Mouse (Mus musculus) heart, postnatal 4 days (tissue): ENCODE measurements around the gene Fcgr2b. TPM values are rescaled to one million over a fixed set of nuclear protein-coding genes. Genes with fewer than 3 reads are reported as not detected.
"Not testable (repeated sequence)": the region's sequence is repeated elsewhere in the genome, so short reads cannot be mapped to it uniquely, and the experiment has no call there.

Source experiments
- DNase-seq: peaks from one replicate; pipeline ENCODE4 v3.0.0; 2021
- total RNA-seq, 2 experiments: library from RNA; stranded (reverse); gene quantifications; 2 replicates each; pipeline ENCODE4 v1.2.3; 2021

Gene Fcgr2b
- total RNA-seq, 2 experiments from 2014 or later = 1.3 TPM

DNA sequence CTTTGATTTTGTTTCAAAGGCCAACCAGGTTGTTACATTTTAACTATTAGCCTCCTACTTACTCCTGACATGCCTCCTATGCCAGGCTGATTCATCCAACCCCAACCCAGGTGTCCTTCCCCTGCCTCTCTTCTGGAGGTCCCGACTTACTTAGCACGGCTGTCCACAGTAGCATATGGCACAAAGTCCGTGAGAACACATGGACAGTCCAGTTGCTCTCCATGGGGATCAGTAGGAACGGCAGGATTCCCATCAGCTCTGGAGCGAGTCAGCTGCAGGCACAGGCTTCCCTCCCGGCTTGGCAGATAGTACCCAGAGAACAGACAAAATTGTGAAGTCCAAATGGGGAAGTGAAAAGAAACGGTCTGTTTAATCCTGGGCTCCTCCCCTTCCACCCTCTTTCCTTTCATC lies 591 bp downstream of the Fcgr2b start:
- DNase-seq = no peak

DNA sequence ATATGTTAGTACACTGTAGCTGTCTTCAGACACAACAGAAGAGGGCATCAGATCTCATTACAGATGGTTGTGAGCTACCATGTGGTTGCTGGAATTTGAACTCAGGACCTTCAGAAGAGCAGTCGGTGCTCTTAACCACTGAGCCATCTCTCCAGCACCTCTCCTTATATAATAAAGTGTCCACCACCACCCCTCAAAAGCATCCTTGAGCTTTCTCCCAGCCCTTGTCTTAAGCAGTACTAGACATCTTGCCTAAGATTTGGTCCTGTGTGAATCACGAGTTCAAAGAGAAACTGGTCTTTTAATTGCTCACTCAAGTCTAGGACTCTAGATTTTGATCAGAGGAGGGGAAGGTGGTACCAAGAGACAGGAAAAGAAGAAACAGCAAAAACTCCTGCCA lies 997 bp downstream of the Fcgr2b start:
- not testable (repeated sequence) for DNase-seq

DNA sequence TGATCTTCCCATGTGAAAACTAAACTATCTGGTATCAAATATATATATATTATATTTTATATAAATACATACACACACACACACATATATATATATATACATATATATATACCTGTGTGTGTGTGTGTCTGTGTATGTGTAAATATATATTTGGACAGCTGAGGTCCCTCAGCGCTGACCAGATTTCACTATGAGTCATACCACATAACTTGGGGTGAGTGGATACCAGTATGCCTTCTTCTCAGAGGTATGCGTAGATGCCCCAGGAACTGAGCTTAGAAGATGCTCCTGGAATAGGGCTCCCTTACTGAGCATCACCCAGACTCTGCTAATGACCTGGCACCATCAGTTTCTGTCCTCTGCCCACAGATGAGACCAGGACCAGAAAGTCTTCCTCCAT lies 1.6 kb downstream of the Fcgr2b start:
- DNase-seq = no peak

DNA sequence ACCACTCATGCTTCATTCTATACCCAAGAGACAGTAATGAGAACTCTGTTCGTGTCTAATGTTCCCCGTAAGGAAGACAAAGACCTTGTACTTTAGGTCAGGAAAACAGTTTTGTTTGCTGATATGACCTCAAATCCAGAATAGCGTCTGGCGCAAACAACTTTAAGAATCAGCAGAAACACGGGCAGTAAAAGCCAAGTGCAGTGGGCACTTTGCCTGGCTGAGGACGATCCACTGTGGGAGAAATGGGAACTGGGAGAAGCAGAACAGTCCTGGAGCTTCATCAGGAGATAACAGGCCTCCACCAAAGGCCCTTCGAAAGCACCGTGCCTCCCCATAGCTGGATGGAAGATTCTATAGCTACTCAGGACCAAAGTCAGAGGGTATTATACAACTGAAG lies 2.2 kb downstream of the Fcgr2b start:
- DNase-seq = no peak

DNA sequence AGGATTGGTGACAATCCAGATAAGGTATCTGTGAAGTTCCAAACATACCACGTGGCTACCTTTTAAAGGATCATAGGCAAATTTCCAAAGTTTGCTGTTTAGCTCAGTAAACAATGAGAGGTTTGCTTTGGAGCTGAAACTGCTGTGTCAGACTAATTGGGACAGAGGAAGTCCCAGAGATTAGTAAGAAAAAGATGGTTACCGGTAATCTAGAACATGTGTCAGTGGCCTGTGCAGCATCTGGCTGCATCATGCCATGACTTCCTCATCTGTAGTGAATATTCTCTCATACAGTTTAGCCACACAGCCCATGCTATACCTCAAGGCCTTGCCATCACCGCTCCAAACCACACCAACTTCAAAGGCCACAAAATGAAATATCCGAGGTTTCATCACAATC lies 3.4 kb downstream of the Fcgr2b start:
- DNase-seq = no peak

DNA sequence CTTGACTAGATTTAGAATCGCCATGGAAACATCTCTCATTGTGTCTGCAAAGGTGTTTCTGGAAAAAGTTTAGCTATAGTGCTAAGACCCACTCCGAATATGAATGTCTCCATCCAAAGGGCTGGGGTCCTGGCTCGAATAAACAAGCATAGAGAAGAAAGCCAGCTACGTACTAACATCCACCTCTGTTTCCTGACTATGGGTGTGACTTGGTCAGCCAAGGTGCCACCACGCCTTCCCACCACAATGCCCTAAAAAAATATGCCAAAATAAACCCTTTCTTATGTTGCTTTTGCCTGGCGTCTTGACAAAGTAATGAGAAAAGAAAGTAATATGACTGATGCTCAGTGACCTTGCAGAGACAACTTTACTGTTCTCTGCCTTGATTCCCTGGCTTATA lies 3.9 kb downstream of the Fcgr2b start:
- DNase-seq = no peak

DNA sequence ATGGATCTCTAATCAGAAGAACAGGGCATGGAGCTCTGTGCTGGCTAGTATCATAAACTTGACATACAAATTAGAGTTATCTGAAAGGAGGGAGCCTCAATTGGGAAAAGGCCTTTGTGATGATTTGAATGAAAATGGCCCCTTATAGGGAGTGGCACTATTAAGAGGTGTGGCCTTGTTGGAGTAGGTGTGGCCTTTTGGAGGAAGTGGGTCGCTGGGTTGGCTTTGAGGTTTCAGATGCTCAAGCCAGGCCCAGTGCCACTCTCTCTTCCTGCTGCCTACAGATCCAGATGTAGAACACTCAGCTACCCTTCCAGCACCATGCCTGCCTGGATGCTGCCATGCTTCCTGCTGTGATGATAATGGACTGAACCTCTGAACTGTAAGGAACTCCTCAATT lies 7.8 kb downstream of the Fcgr2b start:
- no peak for DNase-seq

DNA sequence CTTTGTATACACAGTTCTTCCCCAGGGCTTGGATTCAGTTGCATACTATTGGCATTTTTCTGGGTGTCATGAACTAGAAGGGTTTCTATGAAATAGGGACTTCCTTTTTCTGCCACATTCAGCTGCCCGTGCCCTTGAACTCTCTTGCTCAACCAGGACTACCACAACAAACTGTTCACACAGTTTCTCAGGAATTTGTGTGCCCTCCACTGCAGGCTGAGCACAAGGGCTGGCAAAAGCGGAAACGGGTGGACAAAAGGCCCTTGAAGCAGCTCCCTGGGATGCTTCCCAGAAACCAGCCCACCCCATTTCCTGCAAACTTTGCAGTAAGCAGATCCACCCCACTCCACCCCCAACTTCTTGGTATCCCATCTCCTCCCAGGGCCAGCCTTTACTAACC lies 8.8 kb downstream of the Fcgr2b start:
- no peak for DNase-seq

DNA sequence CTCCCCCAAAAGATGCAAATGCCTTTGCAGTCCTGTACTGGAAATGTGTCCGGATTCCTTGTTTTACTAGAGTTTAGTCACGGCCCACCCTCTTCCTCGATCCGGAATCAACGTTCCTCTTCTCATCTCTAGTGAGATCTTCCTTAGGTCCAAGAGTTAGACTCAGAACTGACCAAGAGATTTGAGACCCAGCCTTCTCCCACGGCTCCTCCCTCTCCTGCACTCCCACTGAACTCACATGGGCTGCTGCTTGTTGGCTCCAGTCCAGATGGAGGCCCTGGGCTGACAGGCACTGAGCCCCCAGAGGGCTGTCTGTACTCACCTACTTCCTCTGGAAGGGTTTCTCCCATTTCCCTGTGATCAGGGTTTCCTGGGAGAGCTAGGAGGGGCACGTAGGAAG lies 13.3 kb downstream of the Fcgr2b start:
- DNase-seq = peak; percentile 15

DNA sequence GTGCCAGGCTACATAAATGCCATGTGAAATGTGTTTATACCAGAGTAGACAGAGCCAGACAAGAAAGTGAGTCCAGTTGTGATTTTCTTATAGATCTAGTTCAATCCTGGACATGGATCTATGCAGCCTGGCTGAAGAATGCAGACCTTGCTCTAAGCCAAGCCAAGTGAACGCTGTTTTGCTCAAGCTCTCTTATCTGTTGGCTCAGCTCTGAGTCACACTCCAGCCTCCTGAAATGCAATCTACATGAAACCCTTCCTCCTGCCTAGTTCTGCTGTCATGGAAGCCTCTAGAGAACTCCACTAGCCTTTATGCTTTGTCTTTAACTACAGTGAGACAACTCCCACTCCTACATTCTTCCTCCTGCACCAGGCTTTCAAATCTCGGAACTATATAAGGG lies 14.0 kb downstream of the Fcgr2b start:
- peak; percentile 11 for DNase-seq

DNA sequence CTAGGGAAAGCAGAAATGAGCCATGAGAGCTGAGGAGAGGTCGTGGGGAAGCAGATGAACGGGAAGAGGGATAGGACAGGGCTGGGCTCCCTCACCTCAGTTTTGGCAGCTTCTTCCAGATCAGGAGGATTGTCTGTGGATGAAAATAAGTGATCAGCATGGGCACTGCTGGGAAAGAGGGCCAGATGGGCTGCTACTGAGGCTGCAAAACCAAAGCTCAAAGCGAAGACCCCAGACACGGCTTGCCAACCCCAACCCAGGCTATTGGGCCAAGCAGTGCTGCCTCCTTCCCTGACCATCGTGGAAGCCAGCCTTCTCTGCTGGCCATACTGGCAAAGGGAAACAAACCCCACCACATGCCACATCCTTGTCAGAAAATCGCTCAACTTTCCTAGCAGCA lies 15.2 kb downstream of the Fcgr2b start:
- DNase-seq = no peak

DNA sequence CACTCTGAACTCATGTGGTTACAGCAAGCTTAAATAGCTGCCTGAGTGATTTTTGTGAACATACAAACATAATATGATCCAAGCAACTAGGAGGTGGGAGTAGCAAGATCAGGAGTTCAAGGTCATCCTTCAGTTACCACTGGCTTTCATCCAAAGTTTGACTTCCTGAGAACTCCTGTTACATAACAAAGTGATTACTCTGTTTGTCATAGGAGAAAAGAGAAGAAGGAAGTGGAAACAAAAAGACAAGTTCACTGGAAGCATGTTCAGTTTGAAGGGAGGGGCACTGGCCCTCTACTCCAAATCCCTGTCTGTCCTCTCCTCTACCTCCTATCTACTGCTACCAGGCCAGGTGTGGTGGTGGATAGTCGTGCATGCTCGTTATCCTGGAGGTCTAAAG lies 16.6 kb downstream of the Fcgr2b start:
- no peak for DNase-seq

DNA sequence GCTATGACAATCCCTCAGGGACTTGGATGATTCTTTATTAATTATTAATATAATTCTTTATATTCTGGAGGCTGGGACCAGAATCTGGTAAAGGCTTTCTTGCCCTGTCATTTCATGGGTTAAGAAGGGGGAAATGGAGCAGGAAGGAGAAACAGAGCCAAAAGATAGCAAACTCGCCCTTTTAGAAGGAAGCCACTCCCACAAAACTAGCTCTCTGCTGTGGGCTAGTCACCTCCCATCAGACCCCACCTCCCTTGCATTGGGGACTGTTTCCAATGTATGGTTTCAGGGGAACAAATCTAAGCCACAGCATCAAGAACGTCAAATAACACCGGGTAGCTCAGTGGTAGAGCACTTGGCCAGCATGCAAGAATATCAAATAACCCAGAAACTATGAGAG lies 18.1 kb downstream of the Fcgr2b start:
- DNase-seq = no peak

DNA sequence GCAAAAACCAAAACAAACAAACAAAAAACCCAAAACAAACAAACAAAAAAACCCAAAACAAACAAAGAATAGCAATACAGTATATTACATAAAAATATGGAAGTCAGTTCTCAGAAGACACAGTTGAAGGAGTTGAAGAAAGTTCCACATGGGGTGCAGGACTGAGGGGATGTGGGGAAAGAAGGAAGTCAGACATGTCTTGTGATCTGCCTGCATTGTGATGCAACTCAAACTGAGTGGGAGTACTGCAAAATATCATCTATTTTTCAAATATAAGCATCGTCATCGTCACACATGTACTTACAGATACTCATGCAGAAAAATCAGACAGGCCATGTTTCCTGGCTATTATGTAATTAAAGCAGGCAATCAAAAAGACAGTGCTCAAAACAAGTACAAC lies 23.2 kb downstream of the Fcgr2b start:
- DNase-seq = no peak

DNA sequence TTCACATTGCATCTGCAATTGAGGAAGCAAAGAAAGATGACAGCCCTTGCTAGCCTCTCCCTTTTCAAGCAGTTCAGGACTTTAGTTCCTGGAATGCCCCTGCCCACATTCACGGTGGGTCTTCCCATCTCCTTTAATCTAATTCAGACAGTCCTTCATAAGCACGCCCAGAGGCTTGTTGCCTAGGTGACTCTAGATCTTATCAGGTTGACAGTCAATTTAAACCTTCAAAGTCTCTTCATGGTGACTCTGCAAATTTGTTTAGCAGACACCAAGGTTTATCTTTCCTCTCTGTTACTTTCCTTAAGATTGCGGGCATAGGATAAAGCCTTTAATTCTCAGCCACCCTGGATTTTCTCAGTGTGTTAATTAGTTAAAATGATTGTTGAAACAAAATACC lies 25.6 kb downstream of the Fcgr2b start:
- no peak for DNase-seq

DNA sequence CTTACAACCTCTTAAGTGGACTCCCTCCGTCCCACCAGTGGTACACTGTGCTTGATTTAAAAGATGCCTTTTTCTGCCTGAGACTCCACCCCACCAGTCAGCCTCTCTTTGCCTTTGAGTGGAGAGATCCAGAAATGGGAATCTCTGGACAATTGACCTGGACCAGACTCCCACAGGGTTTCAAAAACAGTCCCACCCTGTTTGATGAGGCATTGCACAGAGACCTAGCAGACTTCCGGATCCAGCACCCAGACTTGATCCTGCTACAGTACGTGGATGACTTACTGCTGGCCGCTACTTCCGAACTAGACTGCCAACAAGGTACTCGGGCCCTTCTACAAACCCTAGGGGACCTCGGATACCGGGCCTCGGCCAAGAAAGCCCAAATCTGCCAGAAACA lies 31.4 kb downstream of the Fcgr2b start:
- DNase-seq = not testable (repeated sequence)

DNA sequence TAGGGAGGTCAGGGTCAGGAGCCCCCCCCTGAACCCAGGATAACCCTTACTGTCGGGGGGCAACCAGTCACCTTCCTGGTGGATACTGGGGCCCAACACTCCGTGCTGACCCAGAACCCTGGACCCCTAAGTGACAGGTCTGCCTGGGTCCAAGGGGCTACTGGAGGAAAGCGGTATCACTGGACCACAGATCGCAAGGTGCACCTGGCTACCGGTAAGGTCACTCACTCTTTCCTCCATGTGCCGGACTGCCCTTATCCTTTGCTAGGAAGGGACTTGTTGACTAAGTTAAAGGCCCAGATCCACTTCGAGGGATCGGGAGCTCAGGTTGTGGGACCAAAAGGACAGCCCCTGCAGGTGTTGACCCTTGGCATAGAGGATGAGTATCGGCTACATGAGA lies 32.2 kb downstream of the Fcgr2b start:
- DNase-seq = not testable (repeated sequence)

DNA sequence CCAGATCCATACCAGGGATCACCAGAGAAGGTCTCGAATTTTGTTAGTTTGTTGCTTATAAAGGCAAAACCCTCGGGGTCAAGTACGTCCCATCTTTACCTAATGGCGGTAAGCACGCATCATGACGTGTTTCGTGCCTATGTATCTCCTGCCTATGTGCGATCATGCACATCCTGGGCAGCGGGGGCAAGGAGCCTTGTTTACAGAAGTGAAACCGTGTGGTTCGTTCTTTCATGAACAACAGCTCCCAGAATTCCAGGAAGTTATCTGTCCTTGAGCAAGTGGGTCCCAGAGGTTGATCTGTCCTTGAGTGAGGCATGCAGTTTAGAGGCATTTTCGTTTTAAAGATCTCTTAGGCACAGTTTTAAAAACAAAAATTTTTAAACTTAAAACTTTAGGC lies 37.1 kb downstream of the Fcgr2b start:
- DNase-seq = no peak

DNA sequence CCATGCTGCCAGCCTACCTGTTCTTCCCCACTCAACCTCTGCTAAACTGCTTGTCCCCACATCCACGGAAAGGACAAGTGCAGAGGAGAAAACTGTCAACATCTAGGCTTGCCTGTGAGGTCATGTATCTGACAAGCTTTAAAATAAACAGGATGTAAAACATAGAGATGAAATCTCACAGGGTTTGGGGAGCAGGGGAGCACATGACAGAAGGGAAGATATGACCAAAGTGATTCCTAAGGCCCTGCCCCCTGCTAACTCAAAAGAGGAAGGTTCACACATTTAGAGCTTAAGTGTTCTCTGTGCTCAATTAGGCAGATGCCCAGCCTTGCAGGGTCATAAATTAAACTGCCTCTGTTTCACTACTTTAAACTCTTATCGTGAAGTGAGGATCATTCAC lies 42.0 kb downstream of the Fcgr2b start:
- no peak for DNase-seq

DNA sequence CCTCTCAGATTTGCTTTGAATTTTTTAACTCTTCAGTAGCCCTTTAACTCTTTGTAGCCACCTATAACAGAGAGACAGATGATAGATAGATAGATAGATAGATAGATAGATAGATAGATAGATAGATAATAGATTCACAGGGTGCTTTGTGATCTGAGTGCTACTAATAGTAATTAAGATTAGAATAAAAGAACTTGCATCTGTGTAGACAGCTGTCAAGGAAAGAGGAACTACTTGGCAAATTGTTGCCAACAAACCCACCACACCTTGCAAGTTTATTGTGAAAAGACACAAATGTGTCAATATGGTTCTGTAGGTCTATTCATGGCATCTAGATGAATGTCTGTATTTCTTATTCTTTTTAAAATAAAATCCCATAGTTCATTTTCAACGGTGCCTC lies 42.4 kb downstream of the Fcgr2b start:
- DNase-seq = no peak

DNA sequence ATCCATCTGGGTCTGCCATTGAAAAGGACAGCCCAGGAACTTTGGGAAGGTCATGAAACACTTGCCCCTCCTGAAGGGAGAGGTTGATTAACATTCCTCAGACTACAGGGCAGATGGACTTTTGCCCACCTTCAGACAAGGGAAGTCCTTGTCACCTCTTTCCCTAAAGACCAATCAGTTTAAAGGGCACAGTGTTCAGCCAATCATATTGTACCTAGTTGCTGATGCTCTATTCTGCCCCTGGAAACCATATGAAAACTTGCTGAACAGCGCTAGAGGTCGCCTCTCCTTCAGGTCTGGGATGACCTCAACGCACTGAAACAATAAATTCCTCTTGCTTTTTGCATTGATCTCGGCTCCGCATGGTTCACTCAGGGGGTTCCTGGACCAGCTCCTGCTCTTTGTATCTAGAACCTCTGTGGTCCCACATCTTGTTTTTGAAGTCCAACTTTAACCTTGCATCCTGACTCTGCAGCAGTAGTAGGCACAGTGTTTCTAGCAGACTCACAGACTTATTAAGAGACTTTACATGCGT lies 42.9 kb downstream of the Fcgr2b start:
- DNase-seq = no peak

DNA sequence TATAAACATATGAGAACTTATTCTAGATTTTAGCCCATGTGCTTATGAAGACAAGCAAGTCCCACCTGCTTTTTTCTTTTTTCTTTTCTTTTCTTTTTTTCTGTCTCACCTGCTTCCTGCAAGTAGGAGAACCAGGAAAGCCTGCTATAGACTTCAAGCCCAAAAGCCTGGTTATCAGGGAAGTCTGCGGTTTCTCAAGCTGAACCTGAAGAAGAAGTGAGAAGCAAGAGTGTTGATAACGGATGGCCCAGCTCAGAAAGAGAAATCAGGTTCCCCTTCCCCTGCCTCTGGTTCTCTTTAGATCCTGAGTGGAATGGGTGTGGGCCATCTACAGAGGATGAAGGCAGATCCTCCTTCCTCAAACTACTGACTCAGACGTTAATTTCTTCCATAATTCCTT lies 44.3 kb downstream of the Fcgr2b start:
- DNase-seq = no peak

DNA sequence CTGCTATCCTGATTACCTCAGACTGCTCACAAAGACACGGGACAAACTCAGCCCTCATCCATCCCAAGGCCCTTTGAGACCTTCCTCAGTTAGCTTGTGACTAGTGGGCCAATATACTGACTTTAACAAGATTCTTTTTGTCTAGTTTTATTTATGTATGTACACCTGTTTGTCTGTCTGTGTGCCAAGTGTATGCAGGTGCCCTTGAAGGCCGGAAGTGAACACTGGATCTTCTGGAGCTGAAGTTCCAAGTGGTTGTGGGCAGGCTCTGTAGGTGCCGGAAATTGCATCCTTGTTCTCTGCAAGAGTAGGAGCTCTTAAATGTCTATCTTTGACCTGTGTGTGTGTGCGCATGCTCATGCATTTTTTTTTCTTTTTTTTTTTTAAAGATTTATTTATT lies 47.1 kb downstream of the Fcgr2b start:
- no peak for DNase-seq

DNA sequence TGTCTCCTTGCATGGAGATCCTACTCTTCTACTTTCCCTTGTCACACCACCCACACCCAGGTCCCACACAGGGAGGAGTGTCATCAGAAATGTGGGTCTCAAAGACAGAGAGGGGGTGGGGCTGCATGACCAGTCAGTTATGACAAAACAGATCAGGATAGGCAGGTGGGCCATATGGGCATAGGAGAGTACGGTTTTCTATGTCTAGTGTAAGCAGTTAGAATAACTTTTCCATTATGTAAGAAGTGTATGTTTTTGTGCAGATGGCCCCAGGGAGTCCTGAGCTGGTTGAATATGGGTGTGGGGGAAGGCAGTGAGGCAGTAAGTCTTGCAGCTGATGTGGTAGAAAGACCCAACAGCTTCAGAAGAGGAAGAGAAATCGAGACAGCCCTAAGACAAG lies 47.9 kb downstream of the Fcgr2b start:
- no peak for DNase-seq

DNA sequence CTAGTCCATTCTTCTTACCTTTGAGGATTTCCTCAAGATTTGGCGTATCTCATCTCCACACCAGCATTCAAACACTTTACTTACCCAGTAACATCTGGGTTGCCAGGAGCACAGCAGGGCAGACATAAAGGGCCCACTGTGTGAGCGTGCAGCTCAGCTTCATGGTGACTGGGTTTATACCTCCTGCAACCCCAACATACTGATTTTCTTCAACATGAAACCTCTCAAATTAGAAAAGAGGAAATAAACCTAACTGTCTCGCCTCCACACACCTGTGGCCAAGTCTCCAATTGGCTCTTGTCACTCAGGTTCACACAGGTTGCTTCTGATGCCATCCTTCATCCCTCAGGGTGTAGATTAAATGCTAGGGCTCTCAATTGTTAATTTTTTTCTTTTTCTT lies 49.0 kb downstream of the Fcgr2b start, which contains the start of gene Fcrla:
TSS of gene Fcrla (minus strand) at position 206 of the 400 bp plus-strand sequence.
- DNase-seq = no peak

DNA sequence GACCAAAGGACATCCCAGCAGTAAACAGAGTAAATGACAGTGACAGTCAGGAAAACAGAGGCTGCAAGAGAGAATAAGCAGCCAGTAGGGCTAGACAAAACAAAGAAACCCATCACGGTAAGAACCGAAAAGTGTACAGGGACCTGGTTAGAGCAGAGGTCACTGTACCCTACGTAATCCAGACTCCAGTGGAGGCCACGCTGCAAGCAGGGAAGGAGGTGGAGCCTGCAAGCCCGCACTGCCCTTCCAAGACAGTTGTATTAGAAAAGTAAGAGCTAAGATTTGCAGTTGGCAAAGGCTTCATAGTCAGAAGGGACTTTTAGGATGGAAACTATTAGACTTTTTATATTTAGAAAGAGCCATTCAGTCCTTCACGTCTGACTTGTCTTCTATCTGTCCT lies 49.4 kb downstream of the Fcgr2b start:
- DNase-seq = no peak
